Mouse (Mus musculus) left cerebral cortex, adult 2 months (tissue): Measurements from ENCODE around the gene Dcpp3. TPM values are rescaled to one million over a fixed set of nuclear protein-coding genes. Genes with fewer than 3 reads are reported as not detected.
A peak's percentile ranks its signal among the peaks of the same experiment; 100 is the strongest.
"Not testable (repeated sequence)": the region's sequence is repeated elsewhere in the genome, so short reads cannot be mapped to it uniquely, and the experiment has no call there.

Source experiments
- DNase-seq, 2 experiments: peaks; one replicate each; pipeline ENCODE4 v3.0.0; 2021 to 2022; ENCODE audit warnings: low spot score in 2 of 2, mixed read lengths in 1 of 2; ENCODE audit errors: extremely low spot score in 1 of 2
- H3K27ac ChIP-seq: fragments of 200-600 bp; 2 replicates; pipeline ENCODE4 v1.8.1; 2022
- H3K4me3 ChIP-seq: fragments of 200-600 bp; 2 replicates; pipeline ENCODE4 v1.8.1; 2022
- CTCF ChIP-seq: fragments of 200-600 bp; IDR thresholded peaks from 2 replicates; pipeline ENCODE4 v1.8.1; 2022; ENCODE audit warnings: antibody characterized with exemption, mild to moderate bottlenecking, moderate library complexity
- intact Hi-C: fragments of 180-260 bp; cut with DNase I; formaldehyde crosslinking; loops from one replicate; pipeline ENCODE4 v1.15.1; 2025
- long read RNA-seq, 2 experiments: library from polyadenylated mRNA; stranded (forward); transcript quantifications; one replicate each; pipeline ENCODE4 v2.0.0; 2021; ENCODE audit warnings: borderline mapping rate in 2 of 2
- total RNA-seq, 2 experiments: library from RNA; stranded (reverse); gene quantifications; 2 replicates each; pipeline ENCODE4 v1.2.3; 2021

The Dcpp3 gene
- not detected for total RNA-seq
- long read RNA-seq, experiment 1, result 0 reads
- long read RNA-seq, experiment 2, result 0 reads

GRCm38 (mm10) chr17:23917158-23917557 lies at the start of gene Dcpp3:
Gene Dcpp3, plus strand, starts transcription at chr17:23917458.
- DNase-seq, H3K4me3 ChIP-seq, H3K27ac ChIP-seq, intact Hi-C loops: not testable (repeated sequence)

- intact Hi-C loops, result no loop called here
- TF ChIP-seq CTCF, result no peak
- no peak for DNase-seq
- H3K27ac ChIP-seq, result no peak within 1 kb of the TSS
- H3K4me3 ChIP-seq, result no peak within 1 kb of the TSS
Observed at GRCm38 (mm10) chr17:23867756-23868155, 49.5 kb upstream of the Dcpp3 start, which contains the start of gene Prss21. Gene Prss21, plus strand, starts transcription at chr17:23868056.

DNA sequence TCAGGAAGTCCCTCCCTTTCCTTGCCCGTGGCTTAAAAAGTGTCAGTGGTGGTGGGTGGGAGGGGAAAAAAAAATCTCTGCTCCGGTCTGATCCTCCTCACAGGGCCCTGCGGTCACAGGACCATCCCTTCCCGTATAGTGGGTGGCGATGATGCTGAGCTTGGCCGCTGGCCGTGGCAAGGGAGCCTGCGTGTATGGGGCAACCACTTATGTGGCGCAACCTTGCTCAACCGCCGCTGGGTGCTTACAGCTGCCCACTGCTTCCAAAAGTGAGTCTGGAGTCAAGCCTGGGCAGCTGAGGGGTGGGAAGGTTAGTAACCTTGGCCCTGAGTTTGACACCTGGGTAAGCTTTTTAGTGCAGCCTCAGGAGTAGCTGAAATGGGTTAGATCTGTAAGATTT lies 48.7 kb upstream of the Dcpp3 start:
- DNase-seq, result no peak
- Histone ChIP-seq H3K4me3 (no peak overlapping the region), H3K27ac (no peak overlapping the region)
- intact Hi-C loops, result no loop called here
- no peak for TF ChIP-seq CTCF

- TF ChIP-seq CTCF, result peak; percentile 80
- Histone ChIP-seq H3K4me3 (no peak overlapping the region), H3K27ac (no peak overlapping the region)
- intact Hi-C loops, result loop anchor here (1.0 kb wide), 1 partner anchor 86 kb away; no protein-coding TSS in a partner anchor
- peak in 1 of 2 experiments; percentile 20 for DNase-seq
Observed at GRCm38 (mm10) chr17:23873884-23874856, 43.1 kb upstream of the Dcpp3 start.

DNA sequence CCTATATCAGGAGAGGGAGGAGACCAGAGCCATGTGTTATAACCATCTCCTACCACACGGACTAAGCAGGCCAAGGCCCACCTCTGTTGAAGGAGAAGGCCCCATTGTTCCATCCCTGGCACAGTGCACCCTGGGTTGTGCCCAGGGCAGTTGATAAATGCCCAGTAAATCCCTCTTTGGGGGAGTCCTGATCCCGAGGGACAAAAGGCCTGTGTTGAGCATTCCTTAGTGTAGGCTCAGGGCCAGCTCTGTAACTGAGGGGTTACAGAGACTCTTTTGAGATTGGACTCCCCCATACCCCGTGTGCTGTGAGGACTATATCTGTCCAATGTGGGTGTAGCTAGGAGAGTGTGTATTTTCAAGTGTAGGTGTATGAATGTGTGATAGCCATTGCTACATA lies 40.5 kb upstream of the Dcpp3 start:
- H3K4me3 ChIP-seq, result no peak overlapping the region
- intact Hi-C loops, result no loop called here
- no peak overlapping the region for H3K27ac ChIP-seq
- no peak for DNase-seq
- TF ChIP-seq CTCF, result no peak; the same call in none of the 2 replicates

DNA sequence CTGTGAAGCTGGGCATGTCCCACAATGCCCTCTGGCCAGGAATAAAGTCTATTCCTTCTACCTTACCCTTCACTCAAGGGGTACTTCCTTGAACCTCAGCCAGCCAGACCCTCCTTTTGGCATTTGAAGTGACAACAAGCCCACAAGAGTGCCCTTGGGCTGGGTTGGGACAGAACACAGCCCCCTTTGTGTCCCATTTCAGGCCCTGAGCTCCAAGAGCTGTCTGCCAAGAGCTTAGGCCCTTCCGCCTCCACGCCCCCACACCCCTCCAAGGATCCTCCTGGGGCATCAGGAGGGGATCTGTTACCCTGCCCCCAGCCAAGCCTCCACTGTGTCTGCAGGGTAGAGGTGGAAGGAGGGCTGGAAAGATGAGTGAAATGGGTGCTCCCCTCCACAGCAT lies 40.1 kb upstream of the Dcpp3 start:
- TF ChIP-seq CTCF, result no peak
- Histone ChIP-seq H3K4me3 (no peak overlapping the region), H3K27ac (no peak overlapping the region)
- intact Hi-C loops, result no loop called here
- DNase-seq, result no peak

- H3K4me3 ChIP-seq, H3K27ac ChIP-seq, DNase-seq: not testable (repeated sequence)
- intact Hi-C loops, result loop anchor here (5.0 kb wide), 1 partner anchor 42 kb away; no protein-coding TSS in a partner anchor
Observed at GRCm38 (mm10) chr17:23880576-23880975, 36.7 kb upstream of the Dcpp3 start, which contains the start of the genes Dcpp1 and Dcpp2. Gene Dcpp1, plus strand, starts transcription at chr17:23880876. Gene Dcpp2, plus strand, starts transcription at chr17:23880880.

- peak overlapping the region; percentile 59 for H3K4me3 ChIP-seq
- H3K27ac ChIP-seq, result peak overlapping the region; percentile 79; the same call in 1 of the 2 replicates
- intact Hi-C loops, result loop anchor here (5.0 kb wide), 1 partner anchor 42 kb away; the partner anchor contains the start of genes Dcpp1 and Dcpp2
- peak; percentile 21 for TF ChIP-seq CTCF
- DNase-seq, result peak; percentile 84 to 85
Observed at GRCm38 (mm10) chr17:23924531-23925007, 7.3 kb downstream of the Dcpp3 start.

GRCm38 (mm10) chr17:23925090-23925493 lies 7.8 kb downstream of the Dcpp3 start:
- Histone ChIP-seq H3K27ac (peak overlapping the region; percentile 79; the same call in 1 of the 2 replicates), H3K4me3 (peak overlapping the region; percentile 59)
- intact Hi-C loops, result no loop called here
- peak; percentile 32 to 40 for DNase-seq
- TF ChIP-seq CTCF, result no peak

DNA sequence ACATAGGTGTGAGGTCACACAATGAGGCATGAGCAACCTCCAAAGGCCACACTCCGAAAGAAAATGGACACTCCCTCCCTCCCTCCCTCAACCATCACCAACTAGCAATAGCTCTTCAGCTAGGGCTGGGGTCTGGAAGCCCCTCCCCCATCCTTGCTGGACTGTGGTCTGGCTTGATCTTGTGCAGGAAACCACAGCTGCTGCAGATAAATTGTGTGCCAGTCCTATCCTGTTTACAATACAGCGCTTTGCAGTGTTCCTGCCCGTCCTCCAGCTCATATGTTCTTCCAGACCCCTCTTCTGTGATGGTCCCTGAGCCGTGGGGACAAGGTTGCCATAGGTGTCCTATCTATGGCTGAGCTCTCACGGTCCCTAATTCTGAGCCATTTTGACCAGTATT lies 13.9 kb downstream of the Dcpp3 start:
- intact Hi-C loops, result no loop called here
- no peak for DNase-seq

GRCm38 (mm10) chr17:23941372-23941771 lies 24.1 kb downstream of the Dcpp3 start, which contains the start of gene Sbp:
Gene Sbp, plus strand, starts transcription at chr17:23941672.
- intact Hi-C loops, result no loop called here
- Histone ChIP-seq H3K27ac (no peak within 1 kb of the TSS), H3K4me3 (no peak within 1 kb of the TSS)
- DNase-seq, result no peak
- TF ChIP-seq CTCF, result no peak

More for the DNA sequence above, 13.9 kb downstream of the Dcpp3 start:
- Histone ChIP-seq H3K27ac (no peak overlapping the region), H3K4me3 (no peak overlapping the region)
- no peak for TF ChIP-seq CTCF

- H3K27ac ChIP-seq, H3K4me3 ChIP-seq, intact Hi-C loops, DNase-seq: not testable (repeated sequence)
Observed at GRCm38 (mm10) chr17:23947486-23947885, 30.2 kb downstream of the Dcpp3 start.
